Mouse (Mus musculus) ovary, adult 10 weeks (tissue): ENCODE data around the gene Gm16451. TPM values are rescaled to one million over a fixed set of nuclear protein-coding genes. Genes with fewer than 3 reads are reported as not detected.

ENCODE experiments used
- polyA plus RNA-seq: library from polyadenylated mRNA; stranded (reverse); fragments of 350-450 nt; fragmentation: Illumina TruSeq; extraction: RNeasy Lipid Tissue Mini Kit (QIAGEN cat#74804); gene quantifications from one replicate; pipeline ENCODE4 v1.2.3, GENCODE M21; 2014

The Gm16451 gene
- polyA plus RNA-seq: not detected

GRCm38 (mm10) chr7:22118145-22118544 lies at the start of gene Gm16451:
Gene Gm16451, minus strand, starts transcription at chr7:22118245.

GRCm38 (mm10) chr7:22163935-22164334 lies 45.9 kb upstream of the Gm16451 start, which contains the start of gene Vmn1r142:
Gene Vmn1r142, minus strand, starts transcription at chr7:22164035.

GRCm38 (mm10) chr7:22134641-22135040 lies 16.6 kb upstream of the Gm16451 start, which contains the start of gene Gm10666:
Gene Gm10666, minus strand, starts transcription at chr7:22134741.

GRCm38 (mm10) chr7:22068757-22069156 lies 49.3 kb downstream of the Gm16451 start, which contains the start of gene Vmn1r139:
Gene Vmn1r139, plus strand, starts transcription at chr7:22069057.

Other genes with a start within 250 kb of the Gm16451 start
- not detected for gene Gm5891, start 197.0 kb downstream of the Gm16451 start, polyA plus RNA-seq
- gene Vmn1r137, start 123.7 kb downstream of the Gm16451 start, polyA plus RNA-seq: not detected
- gene Vmn1r138, start 89.3 kb downstream of the Gm16451 start, polyA plus RNA-seq: not detected
- not detected for gene Gm6176, start 61.9 kb downstream of the Gm16451 start, polyA plus RNA-seq
- gene Vmn1r139, start 49.2 kb downstream of the Gm16451 start, polyA plus RNA-seq: 6.0 TPM
- not detected for gene Gm10666, start 16.5 kb upstream of the Gm16451 start, polyA plus RNA-seq
- not detected for gene Vmn1r142, start 45.8 kb upstream of the Gm16451 start, polyA plus RNA-seq
- not detected for gene Vmn1r143, start 71.1 kb upstream of the Gm16451 start, polyA plus RNA-seq
- gene Gm8653, start 83.0 kb upstream of the Gm16451 start, polyA plus RNA-seq: not detected
- gene Gm8453, start 111.2 kb upstream of the Gm16451 start, polyA plus RNA-seq: not detected
- not detected for gene Gm4187, start 211.5 kb upstream of the Gm16451 start, polyA plus RNA-seq